Mouse (Mus musculus) liver, adult 2 months (tissue): ENCODE measurements around the gene Cby3. TPM values are rescaled to one million over a fixed set of nuclear protein-coding genes. Genes with fewer than 3 reads are reported as not detected.

Experiments used
- DNase-seq: peaks from one replicate; pipeline ENCODE4 v3.0.0-alpha.2; 2011; ENCODE audit warnings: low read depth, low spot score; ENCODE audit errors: extremely low read depth
- H3K27ac ChIP-seq: fragments of 200-500 bp; replicated peaks from 2 replicates; pipeline ENCODE4 v1.5.1; 2012; ENCODE audit warnings: low read depth, mild to moderate bottlenecking, control low read depth, inconsistent platforms, low read length; ENCODE audit not compliant: insufficient read depth
- H3K27me3 ChIP-seq: fragments of 200-500 bp; 2 replicates; pipeline ENCODE4 v1.6.1; 2012; ENCODE audit warnings: mild to moderate bottlenecking, moderate library complexity, low read length, inconsistent platforms; ENCODE audit not compliant: control insufficient read depth, insufficient read depth
- H3K36me3 ChIP-seq: fragments of 200-500 bp; 2 replicates; pipeline ENCODE4 v1.6.1; 2012; ENCODE audit warnings: low read length, inconsistent platforms; ENCODE audit not compliant: control insufficient read depth, insufficient read depth
- H3K4me1 ChIP-seq: fragments of 200-500 bp; 2 replicates; pipeline ENCODE4 v1.6.1; 2011; ENCODE audit warnings: low read length; ENCODE audit not compliant: control insufficient read depth, insufficient read depth
- H3K4me3 ChIP-seq: fragments of 200-500 bp; 2 replicates; pipeline ENCODE4 v1.5.1; 2011; ENCODE audit warnings: low read depth, mild to moderate bottlenecking, control low read depth, low read length, moderate library complexity; ENCODE audit not compliant: insufficient read depth
- H3K79me2 ChIP-seq: fragments of 200-500 bp; 2 replicates; pipeline ENCODE4 v1.6.1; 2012; ENCODE audit warnings: inconsistent platforms, mild to moderate bottlenecking, low read length, moderate library complexity; ENCODE audit not compliant: control insufficient read depth, insufficient read depth
- H3K9ac ChIP-seq: fragments of 200-500 bp; 2 replicates; pipeline ENCODE4 v1.6.1; 2012; ENCODE audit warnings: low read depth, mild to moderate bottlenecking, control low read depth, inconsistent platforms, low read length
- CTCF ChIP-seq: fragments of 200-500 bp; IDR thresholded peaks from 2 replicates; pipeline ENCODE4 v1.5.1; 2011; ENCODE audit warnings: low read depth, low read length, control low read depth
- POLR2A ChIP-seq: fragments of 200-500 bp; IDR thresholded peaks from 2 replicates; pipeline ENCODE4 v1.6.1; 2011; ENCODE audit warnings: low read length, control low read depth; ENCODE audit not compliant: insufficient read depth; ENCODE audit errors: extremely low read depth
- WGBS: fragments of 180-500 bp; shearing (Covaris S2); methylation state at CpG from one replicate; pipeline ENCODE4 v1.1.7; 2018; 5-methylcytosine and 5-hydroxymethylcytosine counted together
- polyA plus RNA-seq: library from polyadenylated mRNA; depleted of rRNA; stranded (reverse); fragments of >200 nt; gene quantifications from 2 replicates; pipeline ENCODE4 v1.2.3, GENCODE M21; 2012
- total RNA-seq: library from RNA; depleted of rRNA; stranded (reverse); fragments of >200 nt; gene quantifications from 2 replicates; pipeline ENCODE4 v1.2.3, GENCODE M21; 2014

The Cby3 gene
- total and polyA plus RNA-seq, 2 experiments: not detected

GRCm38 (mm10) chr11:50388217-50388929 is 34.1 kb downstream of the Cby3 start:
- H3K27me3 ChIP-seq: no peaks in the 10 kb centered on the region
- H3K4me1 ChIP-seq: no peaks in the 10 kb centered on the region
- H3K79me2 ChIP-seq: no peaks in the 10 kb centered on the region
- DNase-seq: no peak
- WGBS: 93% methylated on average over 3 of the region's 3 CpGs
- H3K4me3 ChIP-seq: no peak overlapping the region
- TF ChIP-seq CTCF (no peak), POLR2A (no peak)
- no peak overlapping the region for H3K27ac ChIP-seq
- H3K36me3 ChIP-seq: peaks cover 39% of the 10 kb centered on the region
- no peak overlapping the region for H3K9ac ChIP-seq

GRCm38 (mm10) chr11:50389011-50389410 is 34.7 kb downstream of the Cby3 start:
- H3K36me3 ChIP-seq: peaks cover 35% of the 10 kb centered on the region
- no peaks in the 10 kb centered on the region for H3K79me2 ChIP-seq
- no peaks in the 10 kb centered on the region for H3K4me1 ChIP-seq
- TF ChIP-seq CTCF (no peak), POLR2A (no peak)
- H3K9ac ChIP-seq: no peak overlapping the region
- no peak overlapping the region for H3K27ac ChIP-seq
- no peaks in the 10 kb centered on the region for H3K27me3 ChIP-seq
- DNase-seq: no peak
- H3K4me3 ChIP-seq: no peak overlapping the region
- WGBS: 66% methylated on average over 3 of the region's 3 CpGs

- Histone ChIP-seq H3K4me3 (no peak overlapping the region), H3K27ac (no peak overlapping the region), H3K36me3 (peaks cover 34% of the 10 kb centered on the region), H3K4me1 (no peaks in the 10 kb centered on the region), H3K9ac (no peak overlapping the region), H3K79me2 (no peaks in the 10 kb centered on the region), H3K27me3 (no peaks in the 10 kb centered on the region)
- no peak for DNase-seq
- 74% methylated on average over 5 of the region's 5 CpGs for WGBS
- TF ChIP-seq POLR2A (no peak), CTCF (no peak)
These were observed 35.4 kb downstream of the Cby3 start for GRCm38 (mm10) chr11:50389616-50390015.

GRCm38 (mm10) chr11:50391272-50391960 is 37.2 kb downstream of the Cby3 start:
- H3K4me3 ChIP-seq: no peak overlapping the region
- 90% methylated on average over 4 of the region's 4 CpGs for WGBS
- H3K27ac ChIP-seq: no peak overlapping the region
- no peak for DNase-seq
- peaks cover 30% of the 10 kb centered on the region for H3K36me3 ChIP-seq
- no peak overlapping the region for H3K9ac ChIP-seq
- no peaks in the 10 kb centered on the region for H3K27me3 ChIP-seq
- TF ChIP-seq POLR2A: no peak
- TF ChIP-seq CTCF: no peak; the same call in 1 of the 2 replicates
- no peaks in the 10 kb centered on the region for H3K4me1 ChIP-seq
- no peaks in the 10 kb centered on the region for H3K79me2 ChIP-seq

- Histone ChIP-seq H3K4me1 (no peaks in the 10 kb centered on the region), H3K4me3 (no peak overlapping the region), H3K27ac (no peak overlapping the region), H3K9ac (no peak overlapping the region), H3K27me3 (no peaks in the 10 kb centered on the region), H3K79me2 (no peaks in the 10 kb centered on the region), H3K36me3 (peaks cover 19% of the 10 kb centered on the region)
- no peak for TF ChIP-seq CTCF
- no peak for TF ChIP-seq POLR2A
- 90% methylated on average over 6 of the region's 6 CpGs for WGBS
- DNase-seq: no peak
These were observed 39.0 kb downstream of the Cby3 start for GRCm38 (mm10) chr11:50393306-50393705.

- no peak overlapping the region for H3K4me3 ChIP-seq
- 96% methylated on average over 7 of the region's 7 CpGs for WGBS
- peaks cover 15% of the 10 kb centered on the region; the same call in 1 of the 2 replicates for H3K36me3 ChIP-seq
- no peak overlapping the region for H3K27ac ChIP-seq
- H3K27me3 ChIP-seq: no peaks in the 10 kb centered on the region
- H3K4me1 ChIP-seq: no peaks in the 10 kb centered on the region
- no peak for DNase-seq
- no peak overlapping the region for H3K9ac ChIP-seq
- TF ChIP-seq POLR2A (no peak), CTCF (no peak)
- H3K79me2 ChIP-seq: no peaks in the 10 kb centered on the region
These were observed 40.5 kb downstream of the Cby3 start for GRCm38 (mm10) chr11:50394731-50395130.
